Mouse (Mus musculus) thymus, adult 2 months (tissue): ENCODE data around the gene Prm2. TPM values are rescaled to one million over a fixed set of nuclear protein-coding genes. Genes with fewer than 3 reads are reported as not detected.

Experiments
- DNase-seq: peaks from one replicate; pipeline ENCODE4 v3.0.0; 2021
- H3K27ac ChIP-seq: fragments of 200-500 bp; 2 replicates; pipeline ENCODE4 v1.5.1; 2012; ENCODE audit warnings: low read length, control low read depth; ENCODE audit not compliant: control insufficient read depth, insufficient read depth
- H3K27me3 ChIP-seq: fragments of 200-500 bp; 2 replicates; pipeline ENCODE4 v1.6.1; 2012; ENCODE audit warnings: mild to moderate bottlenecking, low read length, moderate library complexity, mixed read lengths; ENCODE audit not compliant: control insufficient read depth, insufficient read depth
- H3K36me3 ChIP-seq: fragments of 200-500 bp; 2 replicates; pipeline ENCODE4 v1.6.1; 2012; ENCODE audit warnings: mild to moderate bottlenecking, low read length, moderate library complexity; ENCODE audit not compliant: control insufficient read depth, insufficient read depth
- H3K4me1 ChIP-seq: fragments of 200-500 bp; replicated peaks from 2 replicates; pipeline ENCODE4 v1.6.1; 2012; ENCODE audit warnings: low read length; ENCODE audit not compliant: control insufficient read depth, insufficient read depth
- H3K4me3 ChIP-seq: fragments of 200-500 bp; 2 replicates; pipeline ENCODE4 v1.5.1; 2012; ENCODE audit warnings: mild to moderate bottlenecking, low read length, control low read depth, moderate library complexity; ENCODE audit not compliant: control insufficient read depth, insufficient read depth
- CTCF ChIP-seq: fragments of 200-500 bp; IDR thresholded peaks from 2 replicates; pipeline ENCODE4 v1.5.1; 2012; ENCODE audit warnings: mild to moderate bottlenecking, control low read depth, low read length, moderate library complexity, borderline replicate concordance; ENCODE audit not compliant: control insufficient read depth, poor library complexity, insufficient read depth; ENCODE audit errors: extremely low read depth
- POLR2A ChIP-seq: fragments of 200-500 bp; IDR thresholded peaks from 2 replicates; pipeline ENCODE4 v1.6.1; 2012; ENCODE audit warnings: mild to moderate bottlenecking, low read length, control low read depth, moderate library complexity; ENCODE audit not compliant: control insufficient read depth, poor library complexity, insufficient read depth; ENCODE audit errors: extremely low read depth
- WGBS: fragments of 180-500 bp; shearing (Covaris S2); methylation state at CpG from one replicate; pipeline ENCODE4 v1.1.7; 2018; 5-methylcytosine and 5-hydroxymethylcytosine counted together
- polyA plus RNA-seq: library from polyadenylated mRNA; depleted of rRNA; stranded (reverse); fragments of >200 nt; gene quantifications from 2 replicates; pipeline ENCODE4 v1.2.3, GENCODE M21; 2012

The Prm2 gene
- polyA plus RNA-seq, 1 experiment, result 7.0 TPM

GRCm38 (mm10) chr16:10837903-10838302, 42.0 kb upstream of the Prm2 start:
- H3K27me3 ChIP-seq, result no peaks in the 10 kb centered on the region
- H3K4me1 ChIP-seq, result peaks cover 56% of the 10 kb centered on the region
- peak overlapping the region; percentile 96 for H3K27ac ChIP-seq
- 25% methylated on average over 1 of the region's 1 CpGs for WGBS
- H3K36me3 ChIP-seq, result no peaks in the 10 kb centered on the region
- H3K4me3 ChIP-seq, result peak overlapping the region; percentile 19
- TF ChIP-seq CTCF (no peak), POLR2A (0 out of 2 replicates have a peak, but pooled peaks have one; percentile 25)
- peak; percentile 66 for DNase-seq

GRCm38 (mm10) chr16:10837250-10837649, 41.3 kb upstream of the Prm2 start:
- TF ChIP-seq POLR2A, result no peak
- no peak for TF ChIP-seq CTCF

GRCm38 (mm10) chr16:10836388-10836787, 40.5 kb upstream of the Prm2 start:
- Histone ChIP-seq H3K4me1 (peaks cover 47% of the 10 kb centered on the region), H3K36me3 (no peaks in the 10 kb centered on the region), H3K27me3 (no peaks in the 10 kb centered on the region), H3K27ac (peak overlapping the region; percentile 96), H3K4me3 (no peak overlapping the region; the same call in 1 of the 2 replicates)
- no peak for TF ChIP-seq CTCF
- peak; percentile 68 for DNase-seq
- WGBS, result 6% methylated on average over 3 of the region's 3 CpGs

More at GRCm38 (mm10) chr16:10837250-10837649, 41.3 kb upstream of the Prm2 start:
- Histone ChIP-seq H3K27me3 (no peaks in the 10 kb centered on the region), H3K27ac (peak overlapping the region; percentile 96), H3K4me1 (peaks cover 52% of the 10 kb centered on the region), H3K36me3 (no peaks in the 10 kb centered on the region), H3K4me3 (no peak overlapping the region)
- no peak for DNase-seq
- whole genome bisulfite sequencing, result 95% methylated on average over 3 of the region's 3 CpGs

- TF ChIP-seq CTCF, result peak; percentile 51; the same call in 1 of the 2 replicates
- peak; percentile 72 for TF ChIP-seq POLR2A
- DNase-seq, result peak; percentile 90
- no peaks in the 10 kb centered on the region for H3K27me3 ChIP-seq
- peaks cover 37% of the 10 kb centered on the region for H3K4me1 ChIP-seq
- under 1% methylated on average over 69 of the region's 69 CpGs for WGBS
- H3K27ac ChIP-seq, result peak within 1 kb of the TSS; percentile 96
- peak within 1 kb of the TSS; percentile 79 for H3K4me3 ChIP-seq
- no peaks in the 10 kb centered on the region for H3K36me3 ChIP-seq
Observed at GRCm38 (mm10) chr16:10834911-10835587, 39.1 kb upstream of the Prm2 start, which contains the start of gene Rmi2. Rmi2 (plus strand) TSS chr16:10835059.

GRCm38 (mm10) chr16:10834542-10834910, 38.6 kb upstream of the Prm2 start:
- no peaks in the 10 kb centered on the region for H3K27me3 ChIP-seq
- 5% methylated on average over 12 of the region's 12 CpGs for WGBS
- no peak for TF ChIP-seq CTCF
- no peak for TF ChIP-seq POLR2A
- no peaks in the 10 kb centered on the region for H3K36me3 ChIP-seq
- peak overlapping the region; percentile 7; the same call in 1 of the 2 replicates for H3K27ac ChIP-seq
- DNase-seq, result no peak
- peak overlapping the region; percentile 79; the same call in 1 of the 2 replicates for H3K4me3 ChIP-seq
- H3K4me1 ChIP-seq, result peaks cover 37% of the 10 kb centered on the region

GRCm38 (mm10) chr16:10828461-10828805, 32.5 kb upstream of the Prm2 start:
- TF ChIP-seq POLR2A, result no peak
- TF ChIP-seq CTCF, result no peak
- no peaks in the 10 kb centered on the region for H3K36me3 ChIP-seq
- 21% methylated on average over 4 of the region's 4 CpGs for WGBS
- no peaks in the 10 kb centered on the region for H3K27me3 ChIP-seq
- peaks cover 47% of the 10 kb centered on the region for H3K4me1 ChIP-seq
- no peak overlapping the region for H3K4me3 ChIP-seq
- peak overlapping the region; percentile 96 for H3K27ac ChIP-seq
- no peak for DNase-seq
